Mouse (Mus musculus) urinary bladder, postnatal 14 days (tissue): Measurements from ENCODE around the gene Olfr680-ps1.
"Not testable (repeated sequence)": the region's sequence is repeated elsewhere in the genome, so short reads cannot be mapped to it uniquely, and the experiment has no call there.

Source experiments
- DNase-seq: peaks from one replicate; pipeline ENCODE4 v3.0.0; 2021; ENCODE audit warnings: low spot score

Gene Olfr680-ps1

DNA sequence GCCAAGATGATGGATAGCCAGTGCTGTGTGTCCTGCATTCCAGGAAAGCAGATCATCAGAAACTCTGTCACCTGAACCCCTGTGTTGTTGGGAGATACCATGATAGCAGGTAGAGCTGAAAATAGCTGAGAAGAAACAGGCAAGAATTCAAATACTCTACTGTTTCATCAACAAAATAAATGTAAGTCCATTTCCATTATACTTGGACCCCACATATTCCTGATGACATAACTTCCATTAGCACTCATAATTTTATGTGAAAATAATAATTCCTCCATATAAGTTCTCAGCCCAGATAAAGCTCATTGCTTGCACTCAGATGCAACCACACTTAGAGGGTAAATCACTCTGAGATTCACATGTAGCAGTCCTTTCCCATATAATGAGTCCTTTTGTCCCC lies at the start of gene Olfr680-ps1:
TSS of gene Olfr680-ps1 (minus strand) at position 101 of the 400 bp plus-strand sequence.
- DNase-seq, result not testable (repeated sequence)

DNA sequence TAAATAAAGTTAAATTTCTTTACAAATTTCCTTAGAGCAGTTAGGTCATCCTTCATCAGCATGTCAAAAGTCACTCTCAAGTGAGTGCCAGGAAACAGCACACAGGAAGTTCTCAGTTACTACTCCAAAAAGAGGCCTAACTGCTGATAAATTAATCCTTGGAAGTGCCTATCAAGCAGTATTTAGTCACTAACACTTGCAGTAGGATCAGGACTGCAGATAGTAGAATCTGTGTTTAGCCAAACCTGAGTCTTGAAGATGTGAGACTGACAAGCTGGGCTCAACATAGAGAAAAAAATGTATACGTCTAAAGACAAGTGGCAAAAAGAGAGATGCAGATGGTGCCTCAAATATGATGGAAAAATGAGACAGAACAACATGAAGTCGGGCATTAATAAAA lies 48.7 kb upstream of the Olfr680-ps1 start:
- no peak for DNase-seq

DNA sequence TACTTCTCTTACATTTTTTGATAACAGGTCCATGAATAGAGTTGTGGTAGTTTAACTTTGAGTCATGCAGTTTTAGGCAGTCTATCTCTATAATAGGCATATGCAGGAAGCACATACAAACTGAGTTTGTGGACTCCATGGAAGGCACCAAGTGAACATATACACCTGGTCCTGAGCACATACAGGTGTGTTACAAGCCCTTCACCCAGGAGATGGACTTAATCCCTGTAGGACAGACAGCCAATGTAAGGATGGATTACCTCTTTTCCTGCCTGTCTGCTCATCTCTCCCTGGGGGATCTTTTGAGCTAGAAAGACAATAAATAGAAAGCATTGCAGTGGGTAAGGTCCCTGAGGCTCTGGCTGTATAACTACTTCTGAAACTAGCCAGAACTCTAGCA lies 23.9 kb upstream of the Olfr680-ps1 start, which contains the start of gene Olfr681:
TSS of gene Olfr681 (plus strand) at position 301 of the 400 bp plus-strand sequence.
- DNase-seq, result no peak

DNA sequence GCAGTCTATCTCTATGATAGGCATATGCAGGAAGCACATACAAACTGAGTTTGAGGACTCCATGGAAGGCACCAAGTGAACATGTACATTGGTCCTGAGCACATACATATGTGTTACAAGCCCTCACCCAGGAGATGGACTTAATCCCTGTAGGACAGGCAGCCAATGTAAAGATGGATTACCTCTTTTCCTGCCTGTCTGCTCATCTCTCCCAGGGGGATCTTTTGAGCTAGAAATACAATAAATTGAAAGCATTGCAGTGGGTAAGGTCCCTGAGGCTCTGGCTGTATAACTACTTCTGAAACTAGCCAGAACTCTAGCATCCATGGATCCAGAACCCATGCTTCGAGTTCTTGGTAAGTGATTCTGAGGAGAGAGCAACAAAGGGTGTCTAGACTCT lies 11.7 kb downstream of the Olfr680-ps1 start, which contains the start of gene Olfr679:
TSS of gene Olfr679 (plus strand) at position 301 of the 400 bp plus-strand sequence.
- DNase-seq, result no peak

DNA sequence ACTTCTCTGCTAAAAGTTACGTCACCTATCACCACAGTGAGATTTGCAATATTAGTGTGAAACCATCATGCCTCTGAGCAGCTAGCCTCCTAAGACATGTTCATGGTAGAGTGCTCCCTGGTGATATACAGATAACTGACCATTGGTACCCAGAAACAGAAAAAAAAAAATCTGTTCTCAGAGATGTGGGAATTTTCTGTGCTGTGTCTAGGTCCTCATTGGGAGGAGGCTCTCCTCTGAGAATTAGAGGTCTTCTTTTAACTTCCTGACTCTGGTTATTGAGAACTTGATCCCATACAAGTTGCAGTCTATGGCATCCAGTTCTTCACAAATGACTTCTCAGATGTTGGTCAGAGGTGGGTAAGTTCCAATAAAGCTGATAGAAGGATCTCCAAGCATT lies 28.4 kb downstream of the Olfr680-ps1 start, which contains the start of gene Olfr678:
TSS of gene Olfr678 (plus strand) at position 301 of the 400 bp plus-strand sequence.
- DNase-seq, result no peak

DNA sequence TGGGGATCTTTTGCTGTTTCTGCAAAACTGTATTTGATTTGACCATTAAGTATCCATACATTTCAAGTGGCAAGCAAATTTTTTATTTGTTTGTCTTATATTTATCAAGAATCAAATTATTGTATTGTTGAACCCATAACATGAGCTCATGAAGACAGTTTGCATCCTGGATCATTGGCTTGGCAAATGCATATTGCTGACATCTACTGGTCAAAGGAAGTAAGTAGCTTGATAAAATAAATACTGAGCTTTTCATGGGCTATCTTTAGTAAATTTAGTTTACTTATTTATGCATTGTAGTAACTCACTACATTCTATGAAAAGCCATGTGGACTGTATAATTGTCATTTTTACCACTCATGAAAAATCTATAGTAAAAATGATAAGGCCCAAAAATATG lies 33.7 kb downstream of the Olfr680-ps1 start:
- DNase-seq, result no peak
